Mouse (Mus musculus) forebrain, embryonic 14.5 days (tissue): ENCODE measurements at regions not wholly inside any gene's neighbourhood (a gene's known extent, or its start where the extent isn't known, plus 50 kb on each side); places are given as distances from the start of the nearest gene placed in this dataset.

Source experiments
- ATAC-seq: fragments of 200-750 bp; cut with Nextera tagmentation; 2 replicates; pipeline ENCODE4 v1.8.0; 2017; ENCODE audit warnings: mild to moderate bottlenecking, moderate library complexity
- DNase-seq: peaks from one replicate; pipeline ENCODE4 v3.0.0-alpha.2; 2015; ENCODE audit warnings: low spot score
- H3K27ac ChIP-seq: fragments of 300-500 bp; sonication (generic); 2 replicates; pipeline ENCODE4 v1.5.1; 2014; ENCODE audit warnings: low read depth, mild to moderate bottlenecking, control low read depth, low read length, moderate library complexity
- H3K27me3 ChIP-seq: fragments of 300-500 bp; sonication (generic); replicated peaks from 2 replicates; pipeline ENCODE4 v1.6.1; 2014; ENCODE audit warnings: low read length, control low read depth, mixed read lengths; ENCODE audit not compliant: control insufficient read depth, insufficient read depth
- H3K36me3 ChIP-seq: fragments of 300-500 bp; sonication (generic); 2 replicates; pipeline ENCODE4 v1.6.1; 2014; ENCODE audit warnings: low read length, control low read depth; ENCODE audit not compliant: control insufficient read depth, insufficient read depth
- H3K4me1 ChIP-seq: fragments of 300-500 bp; sonication (generic); 2 replicates; pipeline ENCODE4 v1.6.1; 2014; ENCODE audit warnings: antibody characterized with exemption, low read length, control low read depth; ENCODE audit not compliant: control insufficient read depth, insufficient read depth
- H3K4me2 ChIP-seq: fragments of 300-500 bp; sonication (generic); 2 replicates; pipeline ENCODE4 v1.6.1; 2014; ENCODE audit warnings: mild to moderate bottlenecking, control low read depth, low read length
- H3K4me3 ChIP-seq: fragments of 300-500 bp; sonication (generic); 2 replicates; pipeline ENCODE4 v1.5.1; 2014; ENCODE audit warnings: low read depth, low read length, control low read depth
- H3K9ac ChIP-seq: fragments of 300-500 bp; sonication (generic); 2 replicates; pipeline ENCODE4 v1.6.1; 2014; ENCODE audit warnings: mild to moderate bottlenecking, low read length, control low read depth, moderate library complexity
- H3K9me3 ChIP-seq: fragments of 300-500 bp; sonication (generic); replicated peaks from 2 replicates; pipeline ENCODE4 v1.6.1; 2016; ENCODE audit warnings: low read length, control low read depth, mixed read lengths; ENCODE audit not compliant: control insufficient read depth
- WGBS: fragments of 180-500 bp; shearing (Covaris S2); extraction: QIAGEN DNeasy Blood & Tissue Kit; methylation state at CpG from one replicate; pipeline ENCODE4 v1.1.7; 2014; 5-methylcytosine and 5-hydroxymethylcytosine counted together

DNA sequence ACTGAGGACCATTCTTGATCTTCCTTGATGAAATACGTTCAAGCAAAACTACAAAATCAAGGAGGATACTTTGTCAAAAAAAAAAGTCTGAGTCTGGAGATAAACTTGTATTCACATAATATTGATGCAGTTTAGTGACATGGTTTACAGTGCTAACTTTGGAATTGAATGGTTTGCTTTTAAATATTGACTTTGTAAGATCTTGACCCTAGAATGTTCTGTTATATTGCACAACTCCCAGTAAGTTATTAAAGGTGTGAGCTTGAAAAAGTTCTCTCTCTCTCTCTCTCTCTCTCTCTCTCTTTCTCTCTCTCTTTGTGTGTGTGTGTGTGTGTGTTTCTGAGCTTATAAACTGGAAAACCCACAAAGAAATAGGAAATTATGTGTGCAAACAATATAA, 186.9 kb upstream of the Bdnf start:
- Histone ChIP-seq H3K4me2 (no peak overlapping the region), H3K4me1 (no peaks in the 10 kb centered on the region), H3K27ac (no peak overlapping the region), H3K9me3 (no peaks in the 10 kb centered on the region), H3K27me3 (no peaks in the 10 kb centered on the region), H3K4me3 (no peak overlapping the region), H3K9ac (no peak overlapping the region), H3K36me3 (no peaks in the 10 kb centered on the region)
- WGBS, result 92% methylated on average over 1 of the region's 1 CpGs
- ATAC-seq, result no peak
- no peak for DNase-seq

GRCm38 (mm10) chr2:109502186-109502585, 172.3 kb upstream of the Bdnf start:
- Histone ChIP-seq H3K4me3 (no peak overlapping the region), H3K4me1 (0 out of 2 replicates have a peak, but pooled peaks cover 3% of the 10 kb centered on the region), H3K9ac (no peak overlapping the region), H3K27ac (no peak overlapping the region), H3K4me2 (no peak overlapping the region), H3K9me3 (no peaks in the 10 kb centered on the region), H3K36me3 (no peaks in the 10 kb centered on the region), H3K27me3 (no peaks in the 10 kb centered on the region)
- 47% methylated on average over 5 of the region's 5 CpGs for WGBS
- ATAC-seq (peak; percentile 54; the same call in 1 of the 2 replicates), DNase-seq (peak; percentile 33)

GRCm38 (mm10) chr2:109504906-109505305, 169.6 kb upstream of the Bdnf start:
- 82% methylated on average over 6 of the region's 6 CpGs for WGBS
- no peak for DNase-seq
- Histone ChIP-seq H3K27ac (no peak overlapping the region), H3K27me3 (no peaks in the 10 kb centered on the region), H3K9ac (no peak overlapping the region), H3K4me2 (no peak overlapping the region), H3K9me3 (no peaks in the 10 kb centered on the region), H3K36me3 (no peaks in the 10 kb centered on the region), H3K4me1 (0 out of 2 replicates have a peak, but pooled peaks cover 3% of the 10 kb centered on the region), H3K4me3 (no peak overlapping the region)
- ATAC-seq, result no peak

DNA sequence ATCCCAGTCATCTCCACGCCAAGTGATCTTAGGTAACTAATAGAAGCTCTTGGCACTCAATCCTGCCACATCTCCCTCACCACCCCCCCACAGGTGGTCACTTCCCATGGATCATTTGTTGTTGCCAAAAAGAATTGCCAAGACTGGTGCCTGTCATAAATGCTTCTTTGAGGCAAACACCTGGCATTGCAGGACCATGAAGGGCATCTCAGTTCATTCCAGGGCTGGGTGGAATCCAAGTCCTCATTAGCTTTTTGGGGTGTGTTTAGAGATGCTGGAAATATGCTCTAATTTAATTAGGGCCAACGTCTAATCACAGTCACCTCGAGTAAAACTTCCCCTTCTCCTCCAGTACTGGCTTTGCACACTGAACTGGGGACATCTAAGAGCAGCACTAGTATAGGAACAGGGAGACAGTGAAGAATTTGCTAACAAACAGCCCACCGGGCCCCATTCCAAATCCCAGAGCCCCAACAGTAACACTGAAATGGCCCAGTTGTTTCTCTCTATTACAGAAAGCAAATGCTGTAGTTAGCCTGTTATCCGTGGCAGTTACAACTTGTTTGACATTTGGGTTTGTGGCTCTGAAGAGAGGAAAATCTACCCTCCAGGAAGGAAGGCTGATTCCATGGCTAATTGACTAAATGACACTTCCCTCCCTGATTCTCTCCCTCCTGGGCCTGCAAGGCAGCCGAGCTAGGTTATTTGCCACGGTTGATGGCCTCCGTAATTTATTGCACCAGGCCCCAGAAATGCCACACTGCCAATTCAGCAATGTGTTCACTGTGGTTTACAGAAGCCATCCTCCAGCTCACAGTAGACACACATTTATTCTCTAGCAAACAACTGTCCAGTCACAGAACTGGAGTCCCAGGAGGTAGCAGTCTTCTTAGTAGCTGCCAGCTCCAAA, 164.2 kb upstream of the Bdnf start:
- no peak overlapping the region for H3K4me2 ChIP-seq
- 40% methylated on average over 8 of the region's 8 CpGs for WGBS
- no peaks in the 10 kb centered on the region for H3K36me3 ChIP-seq
- ATAC-seq (peak; percentile 52; the same call in 1 of the 2 replicates), DNase-seq (peak; percentile 49)
- no peaks in the 10 kb centered on the region for H3K4me1 ChIP-seq
- no peaks in the 10 kb centered on the region for H3K27me3 ChIP-seq
- no peak overlapping the region for H3K4me3 ChIP-seq
- H3K27ac ChIP-seq, result no peak overlapping the region
- H3K9me3 ChIP-seq, result no peaks in the 10 kb centered on the region
- H3K9ac ChIP-seq, result no peak overlapping the region

DNA sequence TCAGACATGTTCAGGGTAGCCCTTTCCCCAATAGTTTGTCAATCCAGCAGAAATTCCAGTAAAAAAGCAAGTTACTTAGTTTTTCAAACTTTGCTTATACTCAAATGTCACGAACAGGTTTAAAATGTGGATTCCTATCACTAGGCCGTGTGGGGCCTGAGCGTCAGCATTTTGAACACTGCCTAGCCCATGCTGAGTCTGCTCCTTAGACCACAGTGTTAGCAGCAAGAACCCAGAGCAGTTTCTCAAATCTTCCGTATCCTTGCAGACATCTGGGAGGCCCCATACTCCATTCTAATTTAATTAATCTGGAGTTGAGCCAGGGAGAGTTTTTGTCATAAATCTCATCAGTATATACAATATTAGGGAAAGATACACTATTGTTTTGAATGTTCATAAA, 163.4 kb upstream of the Bdnf start:
- Histone ChIP-seq H3K9ac (no peak overlapping the region), H3K4me3 (no peak overlapping the region), H3K4me2 (no peak overlapping the region), H3K36me3 (no peaks in the 10 kb centered on the region), H3K27me3 (no peaks in the 10 kb centered on the region), H3K4me1 (no peaks in the 10 kb centered on the region), H3K9me3 (no peaks in the 10 kb centered on the region), H3K27ac (no peak overlapping the region)
- WGBS, result 80% methylated on average over 4 of the region's 4 CpGs
- no peak for ATAC-seq
- no peak for DNase-seq

DNA sequence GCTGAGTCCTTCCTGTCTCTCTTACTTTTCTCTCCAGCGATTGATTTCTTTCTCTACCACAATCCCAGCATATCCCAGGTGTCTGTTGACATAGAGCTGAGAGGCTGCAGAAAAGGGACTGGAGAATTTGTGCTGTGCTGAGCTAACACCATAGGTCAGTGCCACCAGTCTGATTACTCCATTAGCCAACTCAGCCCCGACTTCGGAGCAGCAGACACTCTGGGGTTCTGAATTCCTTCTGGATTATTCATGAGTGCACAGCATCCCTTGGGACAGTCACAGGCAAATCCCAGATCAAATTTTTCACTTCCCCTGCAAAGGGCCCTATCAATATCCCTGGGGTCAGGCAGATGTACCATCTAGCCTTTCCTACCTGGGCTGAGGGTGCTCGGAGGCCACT, 155.2 kb upstream of the Bdnf start:
- H3K27me3 ChIP-seq, result no peaks in the 10 kb centered on the region
- H3K4me1 ChIP-seq, result no peaks in the 10 kb centered on the region
- no peak overlapping the region for H3K4me2 ChIP-seq
- no peak overlapping the region for H3K27ac ChIP-seq
- 89% methylated on average over 4 of the region's 4 CpGs for WGBS
- no peak for ATAC-seq
- H3K9ac ChIP-seq, result no peak overlapping the region
- no peak for DNase-seq
- H3K36me3 ChIP-seq, result no peaks in the 10 kb centered on the region
- no peak overlapping the region for H3K4me3 ChIP-seq
- H3K9me3 ChIP-seq, result no peaks in the 10 kb centered on the region

DNA sequence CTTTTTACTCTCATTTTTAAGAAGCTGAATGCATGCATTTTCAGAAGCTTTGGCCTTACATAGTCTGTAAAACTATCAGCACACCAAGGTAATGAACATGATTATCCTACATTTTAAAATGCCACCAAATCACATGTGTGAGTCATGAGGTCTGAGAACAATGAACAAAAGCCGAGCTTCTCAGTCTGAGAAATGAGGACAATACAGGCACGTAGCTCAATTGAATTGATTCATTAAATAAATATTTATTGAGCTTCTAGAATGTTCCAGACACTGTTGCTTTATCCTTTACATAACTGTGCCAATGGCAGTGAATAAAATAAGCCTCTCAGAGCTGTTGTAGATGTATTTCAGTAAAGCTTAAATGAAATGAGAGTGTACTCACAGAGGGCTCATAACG, 154.0 kb upstream of the Bdnf start:
- Histone ChIP-seq H3K4me3 (no peak overlapping the region), H3K4me1 (no peaks in the 10 kb centered on the region), H3K27ac (no peak overlapping the region), H3K9ac (no peak overlapping the region), H3K36me3 (no peaks in the 10 kb centered on the region), H3K27me3 (no peaks in the 10 kb centered on the region), H3K9me3 (no peaks in the 10 kb centered on the region), H3K4me2 (no peak overlapping the region)
- WGBS, result 59% methylated on average over 3 of the region's 3 CpGs
- ATAC-seq (no peak), DNase-seq (no peak)

DNA sequence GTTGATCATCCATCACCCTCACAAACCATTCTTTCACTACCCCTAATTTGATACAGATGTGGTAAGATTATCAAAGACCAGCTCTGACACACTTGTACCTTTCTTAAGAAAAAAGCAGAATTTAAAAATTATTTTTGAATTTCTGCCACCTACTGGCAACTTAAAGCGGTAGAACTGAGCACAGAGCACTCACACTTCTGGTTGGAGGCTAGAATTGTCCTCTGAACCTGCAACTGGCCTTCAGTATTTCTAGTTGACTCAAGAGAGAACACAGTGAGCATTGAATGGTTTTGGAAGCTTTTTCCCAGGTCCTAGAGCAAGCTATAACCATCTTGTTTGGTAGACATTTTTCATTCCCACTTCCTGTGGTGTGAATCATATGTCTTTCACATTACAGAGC, 135.0 kb upstream of the Bdnf start:
- ATAC-seq (no peak), DNase-seq (no peak)
- 80% methylated on average over 1 of the region's 1 CpGs for WGBS
- Histone ChIP-seq H3K27ac (no peak overlapping the region), H3K4me2 (no peak overlapping the region), H3K9ac (no peak overlapping the region), H3K27me3 (no peaks in the 10 kb centered on the region), H3K9me3 (no peaks in the 10 kb centered on the region), H3K36me3 (no peaks in the 10 kb centered on the region), H3K4me3 (no peak overlapping the region), H3K4me1 (no peaks in the 10 kb centered on the region)

DNA sequence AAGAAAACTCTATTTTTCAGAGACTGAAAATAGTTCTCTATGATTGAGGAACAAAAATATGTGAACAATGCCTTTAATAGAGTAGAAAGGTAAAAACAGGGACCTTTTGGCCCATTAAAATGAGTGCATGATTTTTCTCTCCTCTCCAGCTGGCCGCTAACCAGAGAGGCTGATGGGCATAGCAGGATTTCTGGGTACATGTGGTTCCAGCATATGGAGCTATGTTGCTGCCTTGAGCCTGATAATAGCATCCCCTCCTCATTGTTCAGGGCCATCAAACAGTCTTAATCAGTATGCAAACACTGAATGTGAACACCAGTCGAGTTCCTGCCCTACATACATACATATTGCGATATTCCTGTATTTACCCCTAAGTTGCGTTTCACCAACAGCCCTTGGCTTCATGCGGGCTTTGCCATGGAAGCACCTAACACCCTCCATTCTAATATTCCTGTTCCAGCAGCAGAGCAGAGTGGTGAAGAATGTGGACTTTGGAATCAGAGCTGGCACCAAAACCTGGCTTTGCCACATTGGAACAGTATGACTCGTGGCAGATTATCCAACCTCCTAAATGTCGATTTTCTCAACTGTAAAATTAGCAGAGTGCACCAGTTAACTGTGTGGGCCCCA, 127.9 kb upstream of the Bdnf start:
- Histone ChIP-seq H3K36me3 (no peaks in the 10 kb centered on the region), H3K4me1 (no peaks in the 10 kb centered on the region), H3K27me3 (no peaks in the 10 kb centered on the region), H3K9ac (no peak overlapping the region), H3K9me3 (no peaks in the 10 kb centered on the region), H3K4me2 (no peak overlapping the region), H3K27ac (no peak overlapping the region), H3K4me3 (no peak overlapping the region)
- DNase-seq, result no peak
- WGBS, result 88% methylated on average over 7 of the region's 7 CpGs
- no peak for ATAC-seq
